Mouse (Mus musculus) cerebellum, postnatal 25 days (tissue): ENCODE data around the gene Mmp21.
A peak's percentile ranks its signal among the peaks of the same experiment; 100 is the strongest.

Experiments used
- DNase-seq, 2 experiments: peaks; one replicate each; pipeline ENCODE4 v3.0.0; 2021; ENCODE audit warnings: mixed read lengths in 2 of 2

Mmp21 gene

GRCm38 (mm10) chr7:133638821-133639220 is 41.0 kb downstream of the Mmp21 start:
- DNase-seq = peak in 1 of 2 experiments; percentile 18

- peak in 1 of 2 experiments; percentile 37 for DNase-seq
Measured at GRCm38 (mm10) chr7:133638306-133638705, 41.6 kb downstream of the Mmp21 start.

DNA sequence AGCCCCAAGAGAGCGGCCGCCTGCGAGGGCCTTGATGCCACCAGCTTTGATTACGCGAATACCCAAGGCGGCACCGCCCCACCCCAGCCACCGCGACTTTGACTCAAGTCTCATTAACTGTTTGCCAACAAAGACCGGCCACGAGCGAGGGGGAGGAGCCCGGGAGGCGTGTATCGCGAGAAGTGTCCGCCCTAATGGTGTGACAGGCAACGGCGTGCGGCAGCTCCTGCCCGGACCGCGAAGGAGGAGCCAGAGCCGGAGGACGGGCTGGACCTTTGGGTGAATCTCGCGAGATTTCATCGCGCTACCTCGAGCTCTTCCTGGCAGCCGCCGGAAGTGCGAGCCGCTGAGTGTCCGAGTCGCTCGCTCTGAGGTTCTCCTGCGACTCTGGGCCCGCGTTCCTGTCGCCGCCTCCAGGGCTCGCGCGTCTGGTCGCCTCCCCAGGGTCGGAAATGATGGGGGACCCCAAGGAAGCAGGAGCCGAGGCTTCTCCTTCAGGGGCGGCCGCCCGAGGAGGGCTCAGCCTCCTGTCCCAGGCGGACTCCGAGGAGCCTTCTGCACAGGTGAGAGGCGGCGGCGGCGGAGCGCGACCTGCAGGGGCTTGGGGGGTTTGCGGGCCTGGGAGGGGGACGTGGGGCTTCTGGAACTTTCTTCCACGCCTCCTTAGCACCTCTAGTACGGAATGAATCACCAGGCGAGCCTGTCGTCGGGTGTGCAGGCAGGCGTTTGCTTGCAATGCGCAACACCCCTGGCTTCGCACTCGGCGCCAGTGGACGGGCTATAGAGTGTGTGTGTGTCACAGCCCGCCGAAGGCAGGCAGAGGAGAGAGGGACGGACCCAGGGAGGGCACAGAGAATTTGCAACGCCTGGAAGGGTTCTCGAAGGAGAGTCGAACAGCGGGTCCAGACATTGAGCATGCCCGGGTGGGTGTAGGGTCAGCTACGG is 42.2 kb downstream of the Mmp21 start, which contains the start of gene Edrf1:
Gene Edrf1 (plus strand): TSS at position 183 of the 945 bp plus-strand sequence.
- DNase-seq = peak; percentile 95 to 97

DNA sequence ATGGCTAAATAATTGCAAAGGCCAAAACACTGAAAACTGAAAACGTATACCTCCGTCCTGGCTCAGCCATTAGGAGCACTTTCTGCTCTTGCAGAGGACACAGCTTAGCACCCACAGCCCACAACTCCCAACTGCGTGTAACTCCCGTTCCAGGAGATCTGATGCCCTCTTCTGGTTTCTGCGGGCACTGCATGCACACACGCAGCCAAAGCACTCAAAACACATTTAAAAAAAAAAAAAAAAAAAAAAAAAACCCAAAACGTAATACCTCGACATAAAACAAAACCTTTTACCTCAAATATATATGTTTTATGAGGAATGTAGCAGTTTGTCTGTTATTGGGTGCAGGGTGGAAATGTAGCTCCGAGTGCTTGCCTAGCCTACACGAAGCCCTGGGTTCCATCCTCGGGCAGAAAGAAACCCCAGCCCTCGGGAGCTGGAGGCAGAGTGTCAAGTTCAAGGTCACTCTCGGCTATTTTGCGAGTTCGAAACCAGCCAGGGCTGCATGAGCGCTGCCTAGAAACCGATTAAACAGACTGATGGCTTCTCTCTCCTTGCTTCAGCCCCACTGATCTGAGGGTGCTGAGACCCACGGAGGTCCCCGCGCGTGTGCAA is 43.0 kb downstream of the Mmp21 start:
- DNase-seq = peak; percentile 95 to 97

GRCm38 (mm10) chr7:133634932-133635650 is 44.8 kb downstream of the Mmp21 start:
- no peak for DNase-seq

DNA sequence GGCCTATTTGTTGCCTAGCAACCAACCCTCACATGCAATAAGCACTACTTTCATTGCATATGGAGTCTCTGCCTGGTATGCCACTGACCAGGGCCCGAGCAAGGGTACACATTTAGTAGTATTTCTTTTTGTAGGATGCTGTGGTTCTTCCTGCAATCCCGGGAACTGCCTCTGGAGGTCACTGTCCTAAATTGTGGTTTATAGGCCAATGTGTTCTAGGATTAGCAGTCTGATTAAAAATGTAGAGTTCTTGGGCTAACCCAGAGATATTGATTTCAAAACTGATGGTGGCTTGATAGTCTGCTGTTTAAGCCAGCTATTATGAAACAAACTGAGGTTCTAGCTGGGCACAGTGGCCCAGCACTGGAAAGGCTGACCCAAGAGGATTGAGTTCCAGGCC is 47.4 kb downstream of the Mmp21 start:
- peak; percentile 71 to 83 for DNase-seq

DNA sequence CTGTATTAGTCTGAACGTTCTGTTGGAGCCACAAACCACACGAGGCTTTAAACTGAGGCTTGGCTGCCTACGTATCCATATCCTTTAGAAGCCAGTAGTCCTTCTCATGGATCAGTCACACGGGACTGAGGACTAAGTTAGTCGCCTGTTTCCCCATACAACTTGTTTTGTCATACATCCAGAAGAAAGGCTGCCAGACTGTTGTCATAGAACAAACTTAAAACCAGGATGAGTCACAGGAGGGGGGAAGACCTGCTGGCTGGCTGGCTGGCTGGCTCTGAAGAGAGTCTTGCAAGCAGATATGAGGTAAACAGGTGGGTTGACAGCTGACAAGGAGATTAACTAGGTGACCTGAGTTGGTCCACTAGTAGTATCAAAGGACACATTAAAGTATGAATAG is 49.0 kb downstream of the Mmp21 start:
- no peak for DNase-seq

DNA sequence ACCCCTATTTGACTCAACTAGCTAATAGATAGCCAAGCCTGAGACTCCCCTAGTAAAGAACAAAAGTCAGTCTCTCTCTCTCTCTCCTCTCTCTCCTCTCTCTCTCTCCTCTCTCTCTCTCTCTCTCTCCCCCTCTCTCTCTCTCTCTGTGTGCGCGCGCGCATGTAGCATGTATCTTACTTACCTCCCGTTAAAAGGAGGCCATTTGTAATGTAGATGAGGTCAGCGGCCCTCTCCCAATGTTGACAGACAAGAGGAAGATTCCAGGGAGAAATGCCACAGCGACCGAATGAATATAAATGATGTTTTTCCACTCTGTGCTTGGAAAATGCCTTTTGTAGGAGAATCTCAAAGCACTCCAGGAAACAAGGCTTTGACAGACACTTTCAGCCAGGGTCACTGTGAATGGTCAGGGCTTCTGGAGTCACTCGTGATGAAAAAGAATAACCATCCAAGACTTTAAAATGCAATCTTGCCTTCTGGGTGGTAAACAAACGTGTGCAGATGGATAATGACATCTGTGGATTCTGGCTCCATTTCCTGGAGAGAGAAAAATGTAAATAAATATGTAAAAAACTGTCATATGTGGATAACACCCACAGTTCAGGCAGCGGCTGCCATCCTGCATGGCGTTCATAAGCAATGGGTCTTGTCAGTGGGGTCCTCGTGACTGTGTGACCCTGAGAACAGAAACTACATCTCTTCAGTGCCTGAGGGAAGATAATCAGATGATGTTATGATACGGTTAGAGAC is 52.5 kb downstream of the Mmp21 start:
- DNase-seq = no peak
